Mouse (Mus musculus) lung, postnatal 4 days (tissue): Measurements from ENCODE around the gene 1700086D15Rik.

ENCODE experiments used
- DNase-seq, 2 experiments: peaks; one replicate each; pipeline ENCODE4 v3.0.0; 2021

1700086D15Rik gene

DNA sequence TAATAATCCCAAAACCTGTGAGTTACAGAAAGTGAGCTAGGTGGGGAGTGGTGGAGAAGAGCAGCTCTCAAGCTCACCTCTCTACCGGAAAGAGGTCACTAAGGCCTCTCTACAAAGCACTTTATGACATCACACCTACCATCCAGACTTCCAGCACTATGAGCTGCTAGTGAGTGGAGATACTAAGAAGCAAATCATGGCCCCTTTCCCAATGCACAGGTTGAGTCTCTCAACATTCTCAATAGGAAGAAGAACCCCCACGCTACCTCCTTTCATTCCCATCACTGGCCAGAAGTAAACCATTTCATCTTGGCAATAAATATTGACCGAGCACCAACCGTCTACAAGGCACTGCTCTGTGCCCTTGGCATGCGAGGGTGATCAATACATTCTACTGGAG is at the start of gene 1700086D15Rik:
1700086D15Rik (minus strand) TSS at position 101 of the 400 bp plus-strand sequence.
- no peak for DNase-seq

GRCm38 (mm10) chr11:65209441-65209840 is 49.8 kb upstream of the 1700086D15Rik start:
- DNase-seq, result peak in 1 of 2 experiments; percentile 8

GRCm38 (mm10) chr11:65205306-65205705 is 45.6 kb upstream of the 1700086D15Rik start:
- DNase-seq, result no peak

DNA sequence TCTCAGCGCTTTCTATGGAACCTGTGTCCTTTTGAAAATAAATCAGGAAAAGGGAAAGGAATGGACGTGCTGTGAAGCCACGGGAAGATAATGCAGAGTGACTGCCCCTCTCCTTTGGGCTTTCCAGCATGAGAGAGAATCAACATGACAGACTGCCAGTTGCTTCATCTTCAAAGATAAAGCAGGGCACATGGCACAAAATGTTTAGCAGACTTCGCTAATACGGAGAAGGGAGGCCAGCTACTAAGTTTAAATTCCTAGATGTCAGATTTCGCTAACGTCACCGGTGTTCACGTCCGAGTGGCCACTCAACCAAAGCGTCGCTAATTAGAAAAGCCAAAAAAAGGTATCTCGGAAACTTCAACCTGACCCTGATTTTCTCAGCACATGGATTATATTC is 45.0 kb upstream of the 1700086D15Rik start:
- DNase-seq, result no peak

DNA sequence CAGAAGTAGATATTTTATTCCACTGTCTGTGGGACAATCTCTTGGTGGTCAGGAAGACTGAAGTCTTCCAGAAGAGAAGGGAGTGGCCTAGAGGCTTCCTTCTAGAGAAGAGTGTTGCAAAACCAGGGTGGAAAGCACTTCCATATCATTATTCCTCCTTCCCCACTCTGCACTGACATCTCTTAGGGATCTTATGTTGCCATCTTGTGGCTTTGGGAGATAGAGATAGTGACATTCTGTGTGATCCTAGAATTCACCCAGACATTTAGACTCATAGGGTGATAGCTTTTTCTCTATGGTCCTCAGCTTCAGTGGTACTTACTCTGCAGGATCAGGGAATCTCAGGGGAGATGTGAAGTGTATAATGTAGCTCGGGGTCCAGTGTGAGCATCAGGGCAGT is 43.3 kb upstream of the 1700086D15Rik start:
- DNase-seq, result no peak

GRCm38 (mm10) chr11:65202236-65202635 is 42.5 kb upstream of the 1700086D15Rik start:
- peak; percentile 21 to 44 for DNase-seq

- DNase-seq, result no peak
Observed at GRCm38 (mm10) chr11:65198026-65198425, 38.3 kb upstream of the 1700086D15Rik start.

GRCm38 (mm10) chr11:65197280-65197679 is 37.6 kb upstream of the 1700086D15Rik start:
- peak in 1 of 2 experiments; percentile 79 for DNase-seq

DNA sequence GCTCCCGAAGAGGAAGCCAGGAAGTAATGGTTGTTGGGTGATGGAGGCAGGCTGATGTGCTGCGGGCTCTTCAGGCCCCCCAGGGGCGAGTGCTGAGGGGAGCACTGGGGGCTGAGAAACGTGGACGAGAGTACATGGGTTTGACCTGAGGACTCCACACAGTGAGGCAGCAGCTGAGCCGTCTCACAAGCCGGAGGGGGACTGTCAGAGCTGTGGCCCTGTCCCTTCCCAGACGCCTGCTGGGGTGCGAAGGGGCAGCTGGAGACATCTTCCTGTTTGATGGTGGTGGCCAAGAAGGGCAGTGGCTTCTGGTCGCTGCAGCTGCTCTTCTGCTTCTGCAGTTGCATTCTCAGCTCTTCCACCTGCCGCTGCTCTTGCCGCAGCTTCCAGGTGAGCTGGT is 27.3 kb upstream of the 1700086D15Rik start:
- DNase-seq, result peak in 1 of 2 experiments; percentile 57

DNA sequence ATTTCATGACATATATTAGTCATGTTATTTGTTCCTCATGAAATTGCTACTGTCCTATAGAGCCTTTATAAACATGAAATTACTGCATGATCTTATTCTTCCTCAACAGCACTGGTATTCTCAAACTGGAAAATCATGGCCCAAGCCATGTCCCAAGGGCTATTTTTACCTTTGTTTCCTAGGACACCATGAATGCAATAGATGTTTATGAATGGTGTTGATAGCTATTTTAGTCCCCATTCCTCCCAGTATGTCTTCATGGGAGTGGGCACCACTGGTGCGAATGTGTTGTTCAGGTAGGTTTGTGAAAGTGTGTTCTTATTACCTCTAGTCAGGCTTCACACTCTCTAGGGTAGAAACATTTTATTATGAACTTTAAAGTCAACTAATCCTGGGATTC is 25.4 kb upstream of the 1700086D15Rik start:
- DNase-seq, result no peak

DNA sequence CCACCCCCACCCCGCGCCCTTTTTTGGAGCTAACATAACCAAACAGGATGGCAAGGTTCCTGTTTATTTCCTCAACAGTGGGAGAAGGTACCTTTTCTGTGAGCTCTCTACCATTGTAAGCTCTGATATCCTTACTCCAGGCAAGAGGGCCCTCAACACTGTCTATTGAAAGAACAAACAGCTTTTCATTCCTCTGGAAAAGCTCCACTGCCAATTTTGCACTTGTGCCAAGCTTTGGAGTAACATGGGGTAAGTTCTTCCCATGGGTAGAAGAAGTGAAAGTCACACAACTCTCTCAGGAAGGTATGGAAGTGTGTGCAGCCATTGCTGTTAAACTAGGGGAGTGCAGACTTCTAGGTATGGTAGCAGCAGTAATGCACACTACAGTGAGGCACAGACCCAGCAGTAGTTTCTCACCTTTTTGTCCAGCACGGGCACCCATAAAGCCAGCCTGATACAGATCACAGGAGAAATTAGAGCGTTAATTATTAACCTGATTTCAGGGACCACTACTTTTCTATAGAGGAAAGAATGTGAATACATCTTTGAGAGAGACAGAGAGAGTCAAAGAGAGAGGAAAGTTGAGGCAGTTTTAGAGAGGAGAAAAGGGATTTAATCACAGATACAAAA is 10.5 kb upstream of the 1700086D15Rik start:
- DNase-seq, result peak in 1 of 2 experiments; percentile 7

DNA sequence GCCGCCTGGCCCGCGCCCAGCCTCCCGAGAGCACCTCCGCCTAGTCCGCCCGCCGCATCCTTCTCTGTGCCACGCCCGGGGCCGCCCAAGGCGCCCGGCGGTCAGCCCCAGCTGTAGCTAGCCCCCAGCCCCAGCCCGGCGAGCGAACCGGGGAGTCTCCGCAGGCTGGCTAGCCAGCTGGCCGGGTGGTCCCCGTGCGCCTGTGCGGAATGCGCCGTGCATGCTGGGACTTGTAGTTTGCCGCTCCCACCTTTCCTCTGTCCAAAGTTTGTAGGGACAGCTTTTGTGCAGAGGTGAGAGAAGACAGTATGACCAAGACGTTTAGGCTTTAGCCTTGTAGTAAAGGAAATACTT is 3.1 kb upstream of the 1700086D15Rik start, which contains the start of gene Arhgap44:
Arhgap44 (minus strand) TSS at position 195 of the 354 bp plus-strand sequence.
- DNase-seq, result peak; percentile 73 to 75

DNA sequence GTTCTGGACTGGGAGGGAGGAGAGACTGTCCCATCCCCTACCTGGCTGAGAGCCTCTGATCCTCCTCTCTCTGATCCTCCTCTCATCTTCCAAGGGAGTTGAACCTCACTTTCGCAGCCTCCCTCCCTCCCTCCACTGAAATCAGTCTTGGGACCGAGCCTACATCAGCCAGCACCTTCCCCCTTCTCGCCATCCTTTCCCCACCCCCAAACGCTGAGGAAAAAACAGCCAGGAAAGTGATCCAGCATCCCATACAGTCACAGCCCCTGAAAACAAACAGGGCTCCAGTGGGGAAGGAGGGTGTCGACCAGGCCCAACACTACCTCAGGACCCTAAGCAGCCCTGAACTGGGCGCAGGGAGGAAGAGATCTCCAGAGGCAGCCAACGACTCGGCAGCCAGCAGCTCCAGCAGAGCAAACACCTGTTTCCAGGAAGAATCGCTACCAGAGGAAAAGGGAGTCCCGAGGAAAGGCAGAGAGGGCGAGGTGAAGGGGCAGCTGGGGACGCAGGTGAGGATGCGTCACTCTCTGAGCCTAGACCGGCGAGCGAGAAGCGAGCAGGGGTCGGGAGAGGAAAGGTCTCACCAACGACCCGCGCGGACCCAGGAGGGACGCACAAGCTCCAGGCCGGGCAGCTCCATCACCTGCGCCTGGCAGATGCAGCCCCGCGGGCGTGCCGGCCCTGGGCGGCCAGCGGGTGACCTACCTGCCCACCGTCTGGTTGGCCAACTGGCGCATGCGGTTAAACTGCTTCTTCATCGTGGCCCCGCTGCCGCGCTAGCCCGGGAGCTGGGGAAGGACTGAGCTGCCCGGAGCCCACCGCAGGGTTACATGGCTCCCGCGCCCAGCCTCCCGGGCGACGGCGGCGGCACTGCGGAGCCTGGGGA is 2.4 kb upstream of the 1700086D15Rik start:
- peak in 1 of 2 experiments; percentile 9 for DNase-seq

DNA sequence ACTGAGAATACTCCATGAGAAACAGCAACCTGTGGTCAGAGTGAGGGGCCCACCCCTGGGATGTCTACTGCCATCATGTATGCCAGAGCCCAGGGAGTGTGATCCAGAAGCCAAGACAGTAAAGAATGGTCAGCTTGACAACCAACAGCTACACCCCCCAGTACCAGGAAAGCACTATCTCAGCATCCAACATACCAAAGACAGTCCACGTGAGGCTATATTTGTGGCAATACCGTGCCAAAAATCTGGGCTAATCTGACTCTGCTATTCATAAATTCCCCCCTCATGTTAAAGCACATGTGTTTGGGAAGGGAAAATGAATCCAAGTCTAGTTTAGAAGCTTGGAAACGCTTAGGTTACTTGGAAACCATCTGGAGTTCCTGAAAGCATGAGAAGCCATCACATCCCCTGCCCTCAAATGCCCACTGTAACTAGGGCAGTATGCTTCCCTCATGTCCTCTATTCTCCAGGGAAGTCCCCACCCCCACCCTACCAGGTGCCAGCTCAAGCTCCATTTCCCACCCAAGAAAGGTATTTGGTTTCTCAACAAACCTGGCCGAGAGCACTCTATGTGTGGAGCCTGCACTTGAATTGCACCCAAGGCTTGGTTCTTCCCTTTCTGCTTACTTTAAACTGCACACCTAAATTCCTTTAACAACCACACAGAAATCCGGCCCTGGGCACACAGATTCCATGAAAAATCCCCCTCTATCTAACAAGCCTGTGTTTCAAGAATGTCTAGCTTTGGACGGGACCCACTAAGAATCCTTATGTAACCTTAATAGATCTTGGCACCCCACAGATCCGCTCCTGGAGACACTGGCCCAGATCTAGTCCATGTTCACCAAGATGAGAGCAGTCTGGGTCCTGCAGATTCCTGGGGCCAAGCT is 1.5 kb upstream of the 1700086D15Rik start:
- DNase-seq, result peak; percentile 34 to 64

DNA sequence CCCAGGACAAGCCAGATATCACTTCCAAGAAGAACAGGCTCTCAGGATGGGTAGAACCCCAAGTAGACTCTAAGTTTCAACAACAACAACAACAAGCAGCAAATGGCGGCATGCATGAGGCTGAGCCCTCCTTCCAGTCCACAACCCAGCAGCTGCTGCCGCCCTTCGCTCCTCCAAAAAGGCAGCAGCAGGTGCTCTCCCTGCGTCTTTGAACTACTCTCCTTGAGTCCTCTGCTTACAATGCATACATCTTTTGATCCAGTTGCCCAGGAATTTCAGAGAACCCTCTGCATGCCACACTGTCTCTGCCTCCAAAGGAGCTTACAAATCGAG is 1.1 kb downstream of the 1700086D15Rik start:
- DNase-seq, result no peak

DNA sequence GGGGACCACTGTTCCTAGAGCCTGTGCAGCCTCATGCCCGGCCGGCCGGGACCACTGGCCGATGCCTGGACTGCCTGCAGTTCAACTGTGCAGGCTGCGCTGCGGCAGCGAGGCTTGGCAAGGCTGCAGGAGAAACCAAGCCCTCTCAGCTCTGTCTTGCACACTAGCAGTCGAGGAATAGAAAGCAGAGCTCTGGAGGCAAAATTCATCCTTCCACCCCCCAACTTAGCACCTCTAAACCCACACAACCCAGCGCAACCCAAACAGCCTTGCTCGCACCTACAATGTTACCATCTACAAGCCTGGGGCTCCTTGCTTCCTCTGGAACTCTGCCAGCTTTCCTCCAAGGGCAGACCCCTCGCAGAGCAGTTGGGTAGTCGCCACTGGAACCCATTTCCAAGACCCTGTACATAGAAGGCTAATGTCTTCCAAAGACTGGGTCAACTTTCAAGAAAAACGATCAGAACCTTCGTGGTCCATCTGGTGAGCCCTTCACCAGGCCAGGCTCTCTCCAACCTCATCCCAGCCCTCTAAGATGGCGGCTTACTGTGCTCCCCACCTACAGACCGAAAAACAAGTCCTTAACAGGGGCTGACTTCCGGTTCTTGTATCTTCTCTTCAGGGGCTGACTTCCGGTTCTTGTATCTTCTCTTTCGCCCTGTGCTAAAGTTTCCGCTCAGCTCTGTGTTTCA is 1.6 kb downstream of the 1700086D15Rik start:
- no peak for DNase-seq

DNA sequence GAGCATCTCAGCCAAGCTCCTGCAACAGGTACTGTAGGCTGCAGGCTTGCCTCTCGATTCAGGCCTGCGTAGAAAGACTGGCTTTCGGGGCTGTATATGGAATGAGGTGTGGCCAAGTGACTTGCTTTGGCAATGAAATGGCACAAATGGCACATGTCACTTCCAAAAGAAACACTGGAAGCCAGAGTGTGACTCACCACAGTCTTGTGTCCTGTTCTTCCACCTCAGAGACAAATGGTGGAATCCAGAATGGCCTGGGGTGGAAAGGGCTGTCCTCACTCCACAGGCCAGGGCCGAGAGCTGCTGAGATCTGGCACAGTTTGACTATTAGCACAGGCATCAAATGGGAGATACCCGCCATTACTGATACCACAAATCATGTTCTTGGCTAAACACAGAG is 6.7 kb downstream of the 1700086D15Rik start:
- no peak for DNase-seq

GRCm38 (mm10) chr11:65148441-65148840 is 11.2 kb downstream of the 1700086D15Rik start:
- no peak for DNase-seq

DNA sequence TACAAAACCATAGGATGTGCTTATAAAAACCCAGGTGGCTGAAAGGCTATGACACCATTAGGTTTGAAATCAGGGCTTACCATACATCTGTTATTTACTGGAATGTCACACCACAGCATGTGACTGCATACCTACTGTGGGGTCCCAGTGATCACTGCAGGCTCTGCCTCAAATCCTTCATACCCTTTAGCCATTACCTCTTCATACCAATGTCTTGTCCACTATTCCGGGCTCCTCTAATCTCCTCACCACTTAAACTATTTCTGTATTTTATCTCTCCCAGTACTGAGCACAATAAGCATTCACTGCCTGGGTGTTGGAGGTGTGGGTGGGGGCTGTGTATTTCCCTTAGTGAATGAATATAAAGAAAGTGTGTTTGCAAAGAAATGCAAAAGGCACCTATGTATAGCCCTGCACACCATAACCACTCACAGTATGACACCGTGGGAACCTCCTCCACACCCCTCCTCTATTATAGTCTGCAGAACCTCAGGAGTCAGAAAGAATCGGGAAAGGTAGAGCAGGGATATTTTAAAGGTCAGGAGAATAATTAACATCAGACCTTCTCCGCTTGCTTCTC is 16.8 kb downstream of the 1700086D15Rik start:
- DNase-seq, result no peak

GRCm38 (mm10) chr11:65139030-65139429 is 20.7 kb downstream of the 1700086D15Rik start:
- no peak for DNase-seq

GRCm38 (mm10) chr11:65137145-65137652 is 22.5 kb downstream of the 1700086D15Rik start:
- no peak for DNase-seq

DNA sequence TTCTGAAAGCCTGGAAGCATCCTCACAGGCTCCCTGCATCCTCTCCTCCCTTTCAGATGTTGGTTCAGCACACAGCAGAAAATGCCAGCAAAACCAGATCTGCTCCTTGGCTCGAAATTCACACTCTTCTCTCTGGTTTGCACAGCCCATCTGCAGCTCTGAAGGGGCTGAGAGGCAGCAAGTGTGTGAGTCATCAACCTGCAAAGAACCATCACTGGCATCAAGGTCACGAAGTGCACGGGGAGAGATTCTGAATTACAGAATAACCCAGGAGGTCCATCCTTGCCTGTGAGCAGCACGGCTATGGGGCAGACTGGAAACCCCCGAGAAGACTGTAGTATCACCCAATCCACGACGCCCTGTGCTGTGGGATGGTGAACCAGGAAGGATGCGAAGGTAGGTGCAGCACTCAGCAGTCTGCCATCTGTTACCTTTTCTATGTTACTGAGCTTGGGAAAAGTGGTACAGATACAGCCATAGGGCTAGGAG is 24.4 kb downstream of the 1700086D15Rik start:
- no peak for DNase-seq
